Mouse (Mus musculus) gastrocnemius, adult 8-10 months (tissue): Measurements from ENCODE around the gene Trmt1. TPM values are rescaled to one million over a fixed set of nuclear protein-coding genes. Genes with fewer than 3 reads are reported as not detected.
A peak's percentile ranks its signal among the peaks of the same experiment; 100 is the strongest.

Experiments used
- DNase-seq, 2 experiments: peaks; one replicate each; pipeline ENCODE4 v3.0.0; 2022; ENCODE audit warnings: low spot score in 2 of 2
- total RNA-seq, 4 experiments: library from RNA; stranded (reverse); gene quantifications; 2 replicates each; pipeline ENCODE4 v1.2.4; 2022

Trmt1 gene
- total RNA-seq, 4 experiments from 2014 or later, result 44.9 to 73.7 (median 53.5) TPM

- peak in 1 of 2 experiments; percentile 73 for DNase-seq
Measured at GRCm38 (mm10) chr8:84730541-84731370, 44.6 kb downstream of the Trmt1 start.

- DNase-seq, result no peak
Measured at GRCm38 (mm10) chr8:84731371-84732177, 45.5 kb downstream of the Trmt1 start.

- DNase-seq, result no peak
Measured at GRCm38 (mm10) chr8:84732545-84732944, 46.4 kb downstream of the Trmt1 start.

GRCm38 (mm10) chr8:84732996-84733395 lies 46.9 kb downstream of the Trmt1 start:
- no peak for DNase-seq

GRCm38 (mm10) chr8:84733959-84734358 lies 47.9 kb downstream of the Trmt1 start:
- DNase-seq, result no peak

GRCm38 (mm10) chr8:84734680-84735079 lies 48.6 kb downstream of the Trmt1 start:
- DNase-seq, result no peak

- peak; percentile 65 to 84 for DNase-seq
Measured at GRCm38 (mm10) chr8:84735597-84735996, 49.5 kb downstream of the Trmt1 start.

- no peak for DNase-seq
Measured at GRCm38 (mm10) chr8:84736521-84736920, 50.4 kb downstream of the Trmt1 start.

GRCm38 (mm10) chr8:84737608-84738007 lies 51.5 kb downstream of the Trmt1 start:
- DNase-seq, result peak; percentile 78 to 81

- DNase-seq, result no peak
Measured at GRCm38 (mm10) chr8:84738266-84738665, 52.2 kb downstream of the Trmt1 start.

- DNase-seq, result no peak
Measured at GRCm38 (mm10) chr8:84738715-84739400, 52.8 kb downstream of the Trmt1 start.

GRCm38 (mm10) chr8:84739401-84739742 lies 53.3 kb downstream of the Trmt1 start:
- no peak for DNase-seq

- no peak for DNase-seq
Measured at GRCm38 (mm10) chr8:84740895-84741843, 55.1 kb downstream of the Trmt1 start.

- peak; percentile 76 to 85 for DNase-seq
Measured at GRCm38 (mm10) chr8:84742171-84743053, 56.3 kb downstream of the Trmt1 start.

- no peak for DNase-seq
Measured at GRCm38 (mm10) chr8:84743054-84743415, 56.9 kb downstream of the Trmt1 start.

- peak in 1 of 2 experiments; percentile 73 for DNase-seq
Measured at GRCm38 (mm10) chr8:84743517-84744420, 57.7 kb downstream of the Trmt1 start.

- DNase-seq, result no peak
Measured at GRCm38 (mm10) chr8:84745032-84745925, 59.2 kb downstream of the Trmt1 start.
